In the genomic region with DNA sequence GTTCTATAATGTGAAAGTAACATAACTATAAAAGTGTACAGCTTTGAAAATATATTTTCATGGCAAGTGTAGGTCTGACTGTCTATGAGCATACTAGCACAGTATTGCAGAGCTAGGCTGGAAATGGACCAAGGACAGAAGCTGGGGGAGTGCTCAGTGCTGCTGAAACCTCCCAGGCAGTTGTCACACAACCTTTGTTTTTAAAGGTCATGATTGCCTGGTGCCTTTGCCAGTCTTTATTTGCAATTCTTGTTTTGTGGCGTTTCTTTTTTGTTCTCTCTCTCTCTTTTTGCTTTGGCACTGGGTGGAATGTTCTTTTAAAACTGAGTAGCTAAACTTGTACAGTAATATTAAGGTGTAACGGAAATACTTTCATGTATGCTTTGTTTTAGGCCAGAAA, we compare ENCODE assay signal across 11 mouse cellular contexts. TPM values are rescaled to one million over a fixed set of nuclear protein-coding genes. Genes with fewer than 3 reads are reported as not detected.
DNase-seq lines count a peak whose midpoint lies in the region; ATAC-seq lines count a peak whose summit lies in the region.
"Had no signal": no experiment of that assay in that cellular context is flagged by ENCODE, and none has a peak within 500 bp of the region (broad histone marks: within the 10 kb centered on the region; RNA-seq: fewer than 3 reads in every experiment).

No protein-coding gene starts in this region.

- H3K9me3 ChIP-seq in forebrain, embryonic 15.5 days, result no peaks in the 10 kb centered on the region
- no peaks in the 10 kb centered on the region for H3K9me3 ChIP-seq in neural tube, embryonic 15.5 days (replicated peaks)
- H3K9me3 ChIP-seq: limb, embryonic 15.5 days had no signal

- intact Hi-C loops in heart, postnatal 36 days (cut with DNase I), result no loop called here

- H3K27ac ChIP-seq in forebrain, embryonic 15.5 days (replicated peaks), result no peak overlapping the region
- H3K27ac ChIP-seq in neural tube, embryonic 15.5 days (replicated peaks), result no peak overlapping the region
- H3K27ac ChIP-seq: limb, embryonic 15.5 days had no signal

- no peak overlapping the region for H3K4me2 ChIP-seq in forebrain, embryonic 15.5 days (replicated peaks)
- no peak overlapping the region for H3K4me2 ChIP-seq in neural tube, embryonic 15.5 days
- H3K4me2 ChIP-seq: limb, embryonic 15.5 days had no signal

- DNase-seq in kidney, adult 9 months, result peak; percentile 64
- DNase-seq in kidney, adult 18-20 months, result no peak
- peak; percentile 58 for DNase-seq in adipocyte (ENCODE audit: low spot score)
- DNase-seq in brain, adult 2 months (ENCODE audit: low read depth, low spot score), result peak; percentile 58
- peak; percentile 7 to 18 for DNase-seq in heart, postnatal 36 days
- DNase-seq: forebrain, postnatal 0 days had no signal

- no peak for ATAC-seq in forebrain, embryonic 15.5 days (replicated peaks)
- ATAC-seq in neural tube, embryonic 15.5 days (ENCODE audit: low FRiP score), result no peak
- ATAC-seq: forebrain, postnatal 0 days; Patski had no signal

- H3K4me1 ChIP-seq in forebrain, embryonic 15.5 days, result peaks cover 2% of the 10 kb centered on the region; the same call in 1 of the 2 replicates
- H3K4me1 ChIP-seq in neural tube, embryonic 15.5 days, result no peaks in the 10 kb centered on the region
- H3K4me1 ChIP-seq: limb, embryonic 15.5 days had no signal

- WGBS in forebrain, embryonic 15.5 days, result 30% methylated on average over 2 of the region's 2 CpGs
- 51% methylated on average over 2 of the region's 2 CpGs for WGBS in neural tube, embryonic 15.5 days

- no peaks in the 10 kb centered on the region for H3K36me3 ChIP-seq in forebrain, embryonic 15.5 days
- no peaks in the 10 kb centered on the region for H3K36me3 ChIP-seq in neural tube, embryonic 15.5 days
- H3K36me3 ChIP-seq: limb, embryonic 15.5 days had no signal

- no peak overlapping the region for H3K9ac ChIP-seq in forebrain, embryonic 15.5 days (replicated peaks)
- H3K9ac ChIP-seq in neural tube, embryonic 15.5 days (replicated peaks), result no peak overlapping the region
- H3K9ac ChIP-seq: forebrain, postnatal 0 days; limb, embryonic 15.5 days had no signal

- H3K4me3 ChIP-seq in forebrain, embryonic 15.5 days, result no peak overlapping the region
- H3K4me3 ChIP-seq in neural tube, embryonic 15.5 days (replicated peaks), result no peak overlapping the region
- H3K4me3 ChIP-seq: limb, embryonic 15.5 days; myocyte had no signal

- no peaks in the 10 kb centered on the region for H3K27me3 ChIP-seq in forebrain, embryonic 15.5 days
- H3K27me3 ChIP-seq in neural tube, embryonic 15.5 days (replicated peaks), result no peaks in the 10 kb centered on the region
- H3K27me3 ChIP-seq: limb, embryonic 15.5 days; Patski had no signal

RNA-seq across cellular contexts. Expression of a gene that starts 21.0 kb away (rescaled TPM):
- total RNA-seq in heart, postnatal 36 days (2021), result 10 to 100 TPM; 13.8 to 14.3 TPM
- 39.8 and 41.0 TPM in 2 replicates for polyA plus RNA-seq in forebrain, embryonic 15.5 days (2015; fragmentation: Nextera tagmentation; extraction: Ambion mirVana)
- polyA plus RNA-seq in neural tube, embryonic 15.5 days (2015; fragmentation: Nextera tagmentation; extraction: Ambion mirVana), result 37.9 and 39.4 TPM in 2 replicates
